Mouse (Mus musculus) lung, adult 18-20 months (tissue): ENCODE results near the gene Olfr1015.

Source experiments
- DNase-seq, 2 experiments: peaks; one replicate each; pipeline ENCODE4 v3.0.0; 2022; ENCODE audit warnings: mixed read lengths in 2 of 2

The Olfr1015 gene

GRCm38 (mm10) chr2:85781717-85782116 is at the start of gene Olfr1015:
TSS of gene Olfr1015 (plus strand) at chr2:85782017.
- no peak for DNase-seq

- DNase-seq, result no peak
Measured at GRCm38 (mm10) chr2:85753822-85754221, 28.0 kb upstream of the Olfr1015 start.

GRCm38 (mm10) chr2:85762666-85763065 is 19.2 kb upstream of the Olfr1015 start, which contains the start of gene Olfr1012:
TSS of gene Olfr1012 (minus strand) at chr2:85762766.
- DNase-seq, result no peak

- no peak for DNase-seq
Measured at GRCm38 (mm10) chr2:85766798-85767197, 15.0 kb upstream of the Olfr1015 start, which contains the start of gene Olfr1013. TSS of gene Olfr1013 (plus strand) at chr2:85767098.

- DNase-seq, result no peak
Measured at GRCm38 (mm10) chr2:85772413-85772812, 9.4 kb upstream of the Olfr1015 start, which contains the start of gene Olfr1014. TSS of gene Olfr1014 (plus strand) at chr2:85772713.

- no peak for DNase-seq
Measured at GRCm38 (mm10) chr2:85792331-85792730, 10.5 kb downstream of the Olfr1015 start.

- DNase-seq, result no peak
Measured at GRCm38 (mm10) chr2:85802444-85802843, 20.6 kb downstream of the Olfr1015 start, which contains the start of gene Olfr1016. TSS of gene Olfr1016 (minus strand) at chr2:85802544.

GRCm38 (mm10) chr2:85804501-85804900 is 22.7 kb downstream of the Olfr1015 start:
- no peak for DNase-seq

GRCm38 (mm10) chr2:85818179-85818578 is 36.4 kb downstream of the Olfr1015 start, which contains the start of gene Olfr1018:
TSS of gene Olfr1018 (plus strand) at chr2:85818479.
- no peak for DNase-seq
